Mouse (Mus musculus): ENCODE measurements around the gene Rnf145. TPM values are rescaled to one million over a fixed set of nuclear protein-coding genes. Genes with fewer than 3 reads are reported as not detected.

Gene Rnf145
- polyA plus RNA-seq, 1 experiment from 2014 or later: 44.3 TPM

DNA sequence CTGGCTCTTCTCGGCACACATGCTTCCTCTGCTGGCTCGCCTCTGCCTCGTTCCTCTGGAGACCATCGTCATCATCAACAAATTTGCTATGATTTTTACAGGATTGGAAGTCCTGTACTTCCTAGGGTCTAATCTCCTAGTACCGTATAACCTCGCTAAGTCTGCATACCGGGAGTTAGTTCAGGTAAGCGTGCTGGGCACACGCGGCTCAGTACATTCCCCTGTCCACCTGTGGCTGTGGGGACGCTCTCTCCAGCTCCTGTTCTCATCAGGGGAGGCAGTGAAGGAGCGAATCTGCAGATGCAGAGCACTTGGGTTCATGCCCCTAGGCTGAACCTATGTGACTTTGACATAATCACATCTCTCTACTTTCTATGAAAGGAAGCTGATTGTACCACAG, 30.1 kb downstream of the Rnf145 start:
- ATAC-seq (ENCODE audit: insufficient read depth, low FRiP score): no peak
- Histone ChIP-seq H3K4me2 (ENCODE audit: low read depth, low read length) (no peak overlapping the region), H3K36me3 (ENCODE audit: control insufficient read depth, insufficient read depth, low read length) (peaks cover 44% of the 10 kb centered on the region), H3K9ac (ENCODE audit: low read length) (no peak overlapping the region), H3K27me3 (ENCODE audit: control insufficient read depth, insufficient read depth, low read length) (no peaks in the 10 kb centered on the region), H3K9me3 (replicated peaks; ENCODE audit: control insufficient read depth, low read length) (no peaks in the 10 kb centered on the region), H3K4me1 (ENCODE audit: control insufficient read depth, insufficient read depth, low read length) (no peaks in the 10 kb centered on the region), H3K4me3 (replicated peaks; ENCODE audit: low read length) (no peak overlapping the region), H3K27ac (ENCODE audit: low read length) (no peak overlapping the region)
- 82% methylated on average over 12 of the region's 12 CpGs for WGBS

DNA sequence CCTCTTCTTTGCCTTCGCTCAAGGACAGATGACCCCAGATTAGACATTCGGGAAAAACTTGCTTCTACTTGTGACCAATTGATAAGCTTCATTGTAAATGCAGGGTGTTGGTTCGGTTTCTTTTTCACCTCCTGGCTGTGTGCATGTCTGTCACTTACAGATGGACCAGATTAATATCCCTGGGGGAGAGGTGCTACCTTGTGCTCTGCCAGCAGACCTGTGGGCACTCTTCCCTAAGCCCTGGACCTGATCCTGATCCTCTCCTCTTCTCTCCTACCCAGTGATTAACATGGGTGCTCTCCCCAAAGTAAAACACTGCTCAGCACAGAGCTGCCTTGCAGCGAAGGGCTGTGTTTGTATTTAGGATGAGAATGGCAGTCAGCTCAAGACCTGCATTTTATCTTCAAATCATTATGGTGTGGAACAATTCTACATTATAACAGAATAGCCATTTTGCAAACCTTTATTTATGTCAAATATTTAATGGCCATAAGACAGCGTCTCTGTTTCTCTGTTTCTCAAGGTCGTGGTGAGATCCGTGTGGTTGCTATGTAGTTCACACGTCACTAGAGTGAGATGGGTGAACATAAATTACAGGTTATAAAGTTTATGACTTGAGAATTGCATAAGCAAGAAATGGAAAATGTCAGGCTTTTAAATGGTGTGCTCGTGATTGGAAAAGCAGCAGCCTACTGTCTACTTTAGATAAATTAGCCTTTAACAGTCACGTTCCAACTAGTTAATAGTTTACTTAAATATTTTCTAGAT, 30.9 kb downstream of the Rnf145 start:
- 75% methylated on average over 10 of the region's 10 CpGs for WGBS
- no peak for ATAC-seq (ENCODE audit: insufficient read depth, low FRiP score)
- Histone ChIP-seq H3K4me2 (ENCODE audit: low read depth, low read length) (no peak overlapping the region), H3K9ac (ENCODE audit: low read length) (no peak overlapping the region), H3K4me1 (ENCODE audit: control insufficient read depth, insufficient read depth, low read length) (no peaks in the 10 kb centered on the region), H3K4me3 (replicated peaks; ENCODE audit: low read length) (no peak overlapping the region), H3K36me3 (ENCODE audit: control insufficient read depth, insufficient read depth, low read length) (peaks cover 44% of the 10 kb centered on the region), H3K9me3 (replicated peaks; ENCODE audit: control insufficient read depth, low read length) (no peaks in the 10 kb centered on the region), H3K27ac (ENCODE audit: low read length) (no peak overlapping the region), H3K27me3 (ENCODE audit: control insufficient read depth, insufficient read depth, low read length) (no peaks in the 10 kb centered on the region)

DNA sequence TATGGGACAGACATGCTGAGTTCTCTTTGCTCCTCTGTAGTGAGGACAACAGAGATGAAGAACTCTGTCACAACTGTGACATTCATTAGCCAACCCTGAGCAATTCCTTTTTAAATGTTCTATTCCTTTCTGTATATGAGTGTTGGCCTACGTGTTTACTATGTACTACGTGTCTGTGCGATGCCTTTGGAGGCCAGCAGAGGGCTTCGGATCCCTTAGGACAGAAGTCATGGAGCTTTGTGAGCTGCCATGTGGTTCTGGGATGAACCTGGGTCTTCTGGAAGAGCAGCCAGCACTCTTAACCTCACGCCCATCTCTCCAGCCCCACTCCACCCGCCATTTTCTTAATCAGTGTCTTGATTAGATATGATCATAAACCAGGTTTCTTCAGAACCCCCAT, 32.2 kb downstream of the Rnf145 start:
- Histone ChIP-seq H3K36me3 (ENCODE audit: control insufficient read depth, insufficient read depth, low read length) (peaks cover 44% of the 10 kb centered on the region), H3K27ac (ENCODE audit: low read length) (no peak overlapping the region)
- 95% methylated on average over 6 of the region's 6 CpGs for WGBS

DNA sequence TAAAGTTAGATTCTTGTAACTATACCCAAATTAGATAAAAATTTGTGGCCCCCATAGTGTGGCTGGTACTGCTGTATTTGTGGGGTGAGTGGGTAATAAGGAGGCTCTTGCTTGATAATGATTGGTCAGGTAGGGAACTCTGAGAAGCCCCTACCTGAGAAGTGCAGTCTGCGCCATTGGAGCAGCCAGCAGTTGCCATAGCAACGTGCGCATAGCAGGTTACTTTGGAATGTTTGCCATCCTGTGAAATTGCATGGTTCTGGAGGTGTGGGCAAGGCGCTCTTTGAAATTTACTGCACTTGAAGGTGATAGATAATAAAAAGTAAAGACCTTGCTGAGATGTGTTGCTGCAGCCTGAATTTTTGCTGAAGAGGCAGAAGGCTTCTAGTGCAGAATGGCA, 35.6 kb downstream of the Rnf145 start:
- H3K27me3 ChIP-seq (ENCODE audit: control insufficient read depth, insufficient read depth, low read length): no peaks in the 10 kb centered on the region
- H3K27ac ChIP-seq (ENCODE audit: low read length): no peak overlapping the region
- peaks cover 45% of the 10 kb centered on the region for H3K36me3 ChIP-seq (ENCODE audit: control insufficient read depth, insufficient read depth, low read length)
- no peaks in the 10 kb centered on the region for H3K4me1 ChIP-seq (ENCODE audit: control insufficient read depth, insufficient read depth, low read length)
- no peak overlapping the region for H3K4me3 ChIP-seq (replicated peaks; ENCODE audit: low read length)
- H3K9ac ChIP-seq (ENCODE audit: low read length): no peak overlapping the region
- ATAC-seq (ENCODE audit: insufficient read depth, low FRiP score): no peak
- WGBS: 75% methylated on average over 4 of the region's 4 CpGs
- no peak overlapping the region for H3K4me2 ChIP-seq (ENCODE audit: low read depth, low read length)
- no peaks in the 10 kb centered on the region for H3K9me3 ChIP-seq (replicated peaks; ENCODE audit: control insufficient read depth, low read length)

More for the DNA sequence above, 32.2 kb downstream of the Rnf145 start:
- no peak overlapping the region for H3K4me3 ChIP-seq (replicated peaks; ENCODE audit: low read length)
- no peak overlapping the region for H3K4me2 ChIP-seq (ENCODE audit: low read depth, low read length)
- H3K4me1 ChIP-seq (ENCODE audit: control insufficient read depth, insufficient read depth, low read length): no peaks in the 10 kb centered on the region
- no peaks in the 10 kb centered on the region for H3K27me3 ChIP-seq (ENCODE audit: control insufficient read depth, insufficient read depth, low read length)
- H3K9me3 ChIP-seq (replicated peaks; ENCODE audit: control insufficient read depth, low read length): no peaks in the 10 kb centered on the region
- no peak for ATAC-seq (ENCODE audit: insufficient read depth, low FRiP score)
- no peak overlapping the region for H3K9ac ChIP-seq (ENCODE audit: low read length)

DNA sequence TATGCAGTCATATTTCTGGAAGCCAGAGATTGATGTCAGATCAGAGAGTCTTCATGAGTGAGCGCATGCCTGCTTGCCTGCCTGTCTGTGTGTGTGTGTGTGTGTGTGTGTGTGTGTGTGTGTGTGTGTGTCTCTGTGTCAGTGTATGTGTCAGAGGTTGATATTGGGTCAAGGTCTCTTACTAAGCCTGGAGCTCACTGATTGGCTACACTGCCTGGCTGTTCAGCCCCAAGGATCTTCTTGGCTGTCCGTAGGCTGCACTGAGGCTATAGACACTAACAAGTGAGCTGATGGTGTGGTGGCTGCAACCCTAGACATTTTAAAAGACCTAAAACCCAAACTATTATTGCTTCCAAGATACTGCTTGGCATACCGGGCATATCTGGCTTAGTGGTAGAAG, 39.8 kb downstream of the Rnf145 start:
- no peak overlapping the region for H3K9ac ChIP-seq (ENCODE audit: low read length)
- no peak overlapping the region for H3K4me2 ChIP-seq (ENCODE audit: low read depth, low read length)
- H3K4me1 ChIP-seq (ENCODE audit: control insufficient read depth, insufficient read depth, low read length): peaks cover 3% of the 10 kb centered on the region; the same call in 1 of the 2 replicates
- 86% methylated on average over 3 of the region's 3 CpGs for WGBS
- no peak for ATAC-seq (ENCODE audit: insufficient read depth, low FRiP score)
- H3K36me3 ChIP-seq (ENCODE audit: control insufficient read depth, insufficient read depth, low read length): peaks cover 26% of the 10 kb centered on the region
- no peaks in the 10 kb centered on the region for H3K9me3 ChIP-seq (replicated peaks; ENCODE audit: control insufficient read depth, low read length)
- no peaks in the 10 kb centered on the region for H3K27me3 ChIP-seq (ENCODE audit: control insufficient read depth, insufficient read depth, low read length)
- no peak overlapping the region for H3K4me3 ChIP-seq (replicated peaks; ENCODE audit: low read length)
- no peak overlapping the region for H3K27ac ChIP-seq (ENCODE audit: low read length)

DNA sequence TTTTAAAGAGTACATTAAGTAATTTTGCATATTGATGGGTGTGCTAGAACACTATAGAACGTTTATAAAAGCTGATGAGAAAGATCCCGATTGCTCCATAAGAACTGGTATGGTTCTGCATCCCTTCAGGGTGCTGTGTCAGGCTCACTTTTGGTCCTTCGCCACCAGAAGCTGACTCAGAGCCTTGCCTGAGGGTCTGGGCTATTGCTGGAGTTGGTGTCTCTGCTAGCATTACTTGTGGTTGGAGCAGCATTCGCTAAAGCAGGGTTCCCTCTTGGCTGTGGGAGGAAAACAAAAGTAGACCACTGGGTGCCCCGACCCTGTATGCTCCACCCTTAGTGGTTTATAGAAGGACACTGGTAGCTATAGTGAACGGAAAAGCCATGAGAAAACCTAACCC, 40.7 kb downstream of the Rnf145 start:
- 94% methylated on average over 6 of the region's 6 CpGs for WGBS
- no peak overlapping the region for H3K4me2 ChIP-seq (ENCODE audit: low read depth, low read length)
- H3K9ac ChIP-seq (ENCODE audit: low read length): no peak overlapping the region
- ATAC-seq (ENCODE audit: insufficient read depth, low FRiP score): no peak
- no peak overlapping the region for H3K4me3 ChIP-seq (replicated peaks; ENCODE audit: low read length)
- H3K36me3 ChIP-seq (ENCODE audit: control insufficient read depth, insufficient read depth, low read length): peaks cover 26% of the 10 kb centered on the region
- H3K4me1 ChIP-seq (ENCODE audit: control insufficient read depth, insufficient read depth, low read length): peaks cover 3% of the 10 kb centered on the region; the same call in 1 of the 2 replicates
- no peaks in the 10 kb centered on the region for H3K9me3 ChIP-seq (replicated peaks; ENCODE audit: control insufficient read depth, low read length)
- no peak overlapping the region for H3K27ac ChIP-seq (ENCODE audit: low read length)
- H3K27me3 ChIP-seq (ENCODE audit: control insufficient read depth, insufficient read depth, low read length): no peaks in the 10 kb centered on the region

DNA sequence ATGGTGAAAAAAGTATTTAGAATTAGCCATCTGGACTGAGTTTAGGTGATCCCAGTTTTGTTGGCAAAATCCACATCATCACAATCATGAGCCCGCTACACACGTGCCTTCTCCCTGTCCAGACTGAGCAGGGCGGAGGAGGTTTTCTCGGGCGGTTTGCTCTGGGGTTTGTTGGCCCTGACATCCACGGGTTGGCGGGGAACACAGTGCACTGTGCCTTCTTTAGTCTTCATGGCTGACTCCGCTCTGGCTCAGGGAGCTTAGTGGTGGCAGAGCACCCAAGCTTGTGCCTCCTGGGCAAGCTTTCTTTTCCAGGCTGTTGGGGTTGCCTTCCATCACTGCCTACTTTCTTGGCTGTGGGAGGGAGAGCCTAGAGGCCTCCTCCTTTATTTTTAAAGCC, 41.6 kb downstream of the Rnf145 start:
- WGBS: 85% methylated on average over 8 of the region's 8 CpGs
- Histone ChIP-seq H3K4me1 (ENCODE audit: control insufficient read depth, insufficient read depth, low read length) (peaks cover 3% of the 10 kb centered on the region; the same call in 1 of the 2 replicates), H3K4me3 (replicated peaks; ENCODE audit: low read length) (no peak overlapping the region), H3K27me3 (ENCODE audit: control insufficient read depth, insufficient read depth, low read length) (no peaks in the 10 kb centered on the region), H3K36me3 (ENCODE audit: control insufficient read depth, insufficient read depth, low read length) (peaks cover 30% of the 10 kb centered on the region), H3K4me2 (ENCODE audit: low read depth, low read length) (no peak overlapping the region), H3K9ac (ENCODE audit: low read length) (no peak overlapping the region), H3K9me3 (replicated peaks; ENCODE audit: control insufficient read depth, low read length) (no peaks in the 10 kb centered on the region), H3K27ac (ENCODE audit: low read length) (no peak overlapping the region)
- no peak for ATAC-seq (ENCODE audit: insufficient read depth, low FRiP score)

DNA sequence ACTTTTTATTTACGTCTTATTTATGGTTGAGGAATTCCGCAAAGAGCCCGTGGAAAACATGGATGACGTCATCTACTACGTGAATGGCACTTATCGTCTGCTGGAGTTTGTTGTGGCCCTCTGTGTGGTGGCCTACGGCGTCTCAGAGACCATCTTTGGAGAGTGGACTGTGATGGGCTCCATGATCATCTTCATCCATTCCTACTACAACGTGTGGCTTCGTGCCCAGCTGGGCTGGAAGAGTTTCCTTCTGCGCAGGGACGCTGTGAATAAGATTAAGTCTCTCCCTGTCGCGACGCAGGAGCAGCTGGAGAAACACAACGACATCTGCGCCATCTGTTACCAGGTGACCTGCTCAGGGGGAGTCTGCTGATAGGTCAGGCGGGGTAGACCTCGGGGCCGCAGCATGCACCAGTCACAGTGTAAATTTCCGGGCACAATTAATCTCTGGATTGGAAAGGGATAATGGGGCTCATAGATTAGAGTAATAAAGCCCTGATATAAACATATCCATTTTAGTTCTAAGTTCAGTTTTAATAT, 42.8 kb downstream of the Rnf145 start:
- Histone ChIP-seq H3K27ac (ENCODE audit: low read length) (no peak overlapping the region), H3K27me3 (ENCODE audit: control insufficient read depth, insufficient read depth, low read length) (no peaks in the 10 kb centered on the region), H3K36me3 (ENCODE audit: control insufficient read depth, insufficient read depth, low read length) (peaks cover 30% of the 10 kb centered on the region), H3K4me3 (replicated peaks; ENCODE audit: low read length) (no peak overlapping the region), H3K4me1 (ENCODE audit: control insufficient read depth, insufficient read depth, low read length) (peaks cover 3% of the 10 kb centered on the region; the same call in 1 of the 2 replicates), H3K9ac (ENCODE audit: low read length) (no peak overlapping the region), H3K9me3 (replicated peaks; ENCODE audit: control insufficient read depth, low read length) (no peaks in the 10 kb centered on the region), H3K4me2 (ENCODE audit: low read depth, low read length) (no peak overlapping the region)
- WGBS: 83% methylated on average over 21 of the region's 21 CpGs
- no peak for ATAC-seq (ENCODE audit: insufficient read depth, low FRiP score)

DNA sequence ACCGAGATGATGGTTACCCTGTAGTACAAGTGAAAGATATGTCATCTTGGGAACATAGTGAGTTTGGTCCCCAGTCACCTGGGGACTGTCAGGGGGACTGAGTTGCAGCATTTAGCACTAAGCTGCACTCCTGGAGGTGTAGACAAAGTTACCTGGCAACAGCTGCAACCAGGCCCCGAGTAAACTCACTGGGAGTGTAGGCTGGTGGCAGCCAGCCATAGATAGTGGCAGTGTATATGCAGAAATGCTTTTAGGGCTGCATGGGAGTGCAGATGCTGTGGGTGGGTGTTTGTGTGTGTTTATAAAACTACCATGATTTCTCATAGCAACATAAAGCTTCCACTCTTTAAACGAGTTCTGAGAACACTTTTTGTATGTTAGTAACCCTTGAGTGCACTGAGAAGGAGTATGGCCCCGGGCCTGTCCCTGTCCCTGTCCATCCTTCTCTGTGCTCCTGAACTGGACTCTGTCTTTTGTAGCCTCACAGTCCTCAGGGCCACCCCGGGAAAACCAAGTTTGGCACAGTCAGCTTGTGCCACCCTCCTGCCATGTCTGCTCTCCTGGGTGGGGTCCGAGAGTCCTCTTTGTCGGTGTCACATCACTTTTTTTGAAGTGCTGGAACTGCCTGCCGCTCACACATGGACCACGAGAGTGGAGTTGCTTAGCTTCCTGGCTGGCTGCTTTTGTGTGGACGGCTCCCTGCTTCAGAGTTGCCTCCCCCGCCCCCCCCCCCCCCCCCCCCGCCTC, 43.8 kb downstream of the Rnf145 start:
- 73% methylated on average over 11 of the region's 12 CpGs for WGBS
- no peak; the same call in 1 of the 2 replicates for ATAC-seq (ENCODE audit: insufficient read depth, low FRiP score)
- Histone ChIP-seq H3K27ac (ENCODE audit: low read length) (peak overlapping the region; percentile 77), H3K36me3 (ENCODE audit: control insufficient read depth, insufficient read depth, low read length) (peaks cover 24% of the 10 kb centered on the region), H3K4me1 (ENCODE audit: control insufficient read depth, insufficient read depth, low read length) (peaks cover 3% of the 10 kb centered on the region; the same call in 1 of the 2 replicates), H3K4me2 (ENCODE audit: low read depth, low read length) (no peak overlapping the region), H3K4me3 (replicated peaks; ENCODE audit: low read length) (no peak overlapping the region), H3K9ac (ENCODE audit: low read length) (no peak overlapping the region), H3K27me3 (ENCODE audit: control insufficient read depth, insufficient read depth, low read length) (no peaks in the 10 kb centered on the region), H3K9me3 (replicated peaks; ENCODE audit: control insufficient read depth, low read length) (no peaks in the 10 kb centered on the region)
